Mouse (Mus musculus): ENCODE results near the gene Car11. TPM values are rescaled to one million over a fixed set of nuclear protein-coding genes. Genes with fewer than 3 reads are reported as not detected.
"Not testable (repeated sequence)": the region's sequence is repeated elsewhere in the genome, so short reads cannot be mapped to it uniquely, and the experiment has no call there.

Car11 gene
- polyA plus RNA-seq (2015; fragmentation: Nextera tagmentation; extraction: Ambion mirVana): 9.6 and 10.1 TPM in 2 replicates

DNA sequence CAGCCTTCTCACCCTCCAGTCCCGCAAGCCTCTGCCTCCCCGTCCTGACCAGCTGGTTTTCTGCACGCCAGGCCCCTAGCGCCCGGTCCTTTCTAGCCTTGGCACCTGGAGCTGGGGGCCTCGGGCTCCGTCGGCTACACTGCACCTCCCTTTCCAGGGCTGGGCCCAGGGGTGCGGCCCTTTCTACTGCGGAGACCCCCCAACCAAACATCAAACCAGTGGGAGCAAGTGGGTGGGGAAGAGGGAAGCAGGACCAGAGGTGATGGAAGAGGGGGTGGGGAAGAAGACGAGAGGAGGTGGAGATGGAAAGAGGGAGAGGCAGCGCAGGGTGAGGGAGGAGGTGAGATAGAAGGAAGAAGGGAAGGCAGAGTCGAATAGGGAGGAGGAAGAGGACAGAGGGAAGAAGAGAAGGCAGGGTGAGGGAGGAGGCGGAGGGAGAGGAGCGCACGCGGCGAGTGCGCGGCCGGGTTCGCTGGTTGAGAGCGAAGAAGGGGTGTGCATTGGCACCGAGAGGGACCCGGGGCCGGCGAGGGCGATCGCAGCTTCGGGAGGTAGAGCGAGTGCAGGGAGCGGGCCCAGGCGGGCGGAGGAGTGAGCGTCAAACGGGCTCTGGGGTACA, at the start of gene Car11:
TSS of gene Car11 (plus strand) at position 321 of the 619 bp plus-strand sequence.
- ATAC-seq (ENCODE audit: insufficient read depth, low FRiP score, low read depth): no peak
- H3K9me3 ChIP-seq: no peaks in the 10 kb centered on the region
- WGBS: 2% methylated on average over 36 of the region's 36 CpGs
- H3K27ac ChIP-seq: no peak within 1 kb of the TSS
- peak within 1 kb of the TSS; percentile 9; the same call in 1 of the 2 replicates for H3K9ac ChIP-seq
- H3K36me3 ChIP-seq: no peaks in the 10 kb centered on the region
- peaks cover 22% of the 10 kb centered on the region for H3K4me1 ChIP-seq
- peak within 1 kb of the TSS; percentile 43 for H3K4me3 ChIP-seq (replicated peaks)
- H3K27me3 ChIP-seq (replicated peaks): peaks cover 21% of the 10 kb centered on the region
- H3K4me2 ChIP-seq: peak within 1 kb of the TSS; percentile 83

GRCm38 (mm10) chr7:45650484-45650883, 49.2 kb upstream of the Car11 start:
- not testable (repeated sequence) for H3K27me3 ChIP-seq (replicated peaks); H3K9ac ChIP-seq; H3K4me1 ChIP-seq; ATAC-seq (ENCODE audit: insufficient read depth, low FRiP score, low read depth); H3K9me3 ChIP-seq; H3K27ac ChIP-seq; H3K36me3 ChIP-seq; H3K4me3 ChIP-seq (replicated peaks); H3K4me2 ChIP-seq
- 94% methylated on average over 20 of the region's 20 CpGs for WGBS

GRCm38 (mm10) chr7:45654424-45655047, 45.1 kb upstream of the Car11 start:
- Histone ChIP-seq H3K36me3 (no peaks in the 10 kb centered on the region), H3K4me3 (replicated peaks) (0 out of 2 replicates have a peak overlapping the region, but pooled peaks have one; percentile 11)

GRCm38 (mm10) chr7:45660746-45661478, 38.7 kb upstream of the Car11 start:
- Histone ChIP-seq H3K27ac (no peak overlapping the region), H3K4me2 (no peak overlapping the region), H3K4me3 (replicated peaks) (no peak overlapping the region), H3K4me1 (peaks cover 10% of the 10 kb centered on the region; the same call in 1 of the 2 replicates), H3K27me3 (replicated peaks) (no peaks in the 10 kb centered on the region), H3K9ac (no peak overlapping the region), H3K36me3 (no peaks in the 10 kb centered on the region), H3K9me3 (no peaks in the 10 kb centered on the region)
- 75% methylated on average over 11 of the region's 11 CpGs for WGBS
- no peak for ATAC-seq (ENCODE audit: insufficient read depth, low FRiP score, low read depth)

More at GRCm38 (mm10) chr7:45654424-45655047, 45.1 kb upstream of the Car11 start:
- Histone ChIP-seq H3K4me2 (peak overlapping the region; percentile 47), H3K27me3 (replicated peaks) (no peaks in the 10 kb centered on the region), H3K27ac (no peak overlapping the region), H3K9ac (no peak overlapping the region), H3K4me1 (no peaks in the 10 kb centered on the region), H3K9me3 (no peaks in the 10 kb centered on the region)
- 34% methylated on average over 17 of the region's 17 CpGs for WGBS
- peak; percentile 63 for ATAC-seq (ENCODE audit: insufficient read depth, low FRiP score, low read depth)

DNA sequence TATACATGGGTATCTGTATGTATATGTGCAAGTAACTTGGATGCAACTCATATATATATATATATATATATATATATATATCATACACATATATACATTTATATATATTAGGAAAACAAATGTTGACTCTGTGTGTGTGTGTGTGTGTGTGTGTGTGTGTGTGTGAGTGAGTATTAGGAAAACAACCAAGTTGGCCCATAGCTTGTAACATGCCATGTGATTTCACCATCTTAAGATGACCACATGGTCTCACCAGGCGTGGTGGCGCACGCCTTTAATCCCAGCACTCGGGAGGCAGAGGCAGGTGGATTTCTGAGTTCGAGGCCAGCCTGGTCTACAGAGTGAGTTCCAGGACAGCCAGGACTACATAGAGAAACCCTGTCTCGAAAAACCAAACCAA, 37.9 kb upstream of the Car11 start:
- H3K4me2 ChIP-seq; H3K27ac ChIP-seq; H3K4me3 ChIP-seq (replicated peaks); H3K36me3 ChIP-seq; H3K27me3 ChIP-seq (replicated peaks); H3K9ac ChIP-seq; ATAC-seq (ENCODE audit: insufficient read depth, low FRiP score, low read depth); H3K4me1 ChIP-seq; H3K9me3 ChIP-seq: not testable (repeated sequence)
- 91% methylated on average over 6 of the region's 6 CpGs for WGBS

DNA sequence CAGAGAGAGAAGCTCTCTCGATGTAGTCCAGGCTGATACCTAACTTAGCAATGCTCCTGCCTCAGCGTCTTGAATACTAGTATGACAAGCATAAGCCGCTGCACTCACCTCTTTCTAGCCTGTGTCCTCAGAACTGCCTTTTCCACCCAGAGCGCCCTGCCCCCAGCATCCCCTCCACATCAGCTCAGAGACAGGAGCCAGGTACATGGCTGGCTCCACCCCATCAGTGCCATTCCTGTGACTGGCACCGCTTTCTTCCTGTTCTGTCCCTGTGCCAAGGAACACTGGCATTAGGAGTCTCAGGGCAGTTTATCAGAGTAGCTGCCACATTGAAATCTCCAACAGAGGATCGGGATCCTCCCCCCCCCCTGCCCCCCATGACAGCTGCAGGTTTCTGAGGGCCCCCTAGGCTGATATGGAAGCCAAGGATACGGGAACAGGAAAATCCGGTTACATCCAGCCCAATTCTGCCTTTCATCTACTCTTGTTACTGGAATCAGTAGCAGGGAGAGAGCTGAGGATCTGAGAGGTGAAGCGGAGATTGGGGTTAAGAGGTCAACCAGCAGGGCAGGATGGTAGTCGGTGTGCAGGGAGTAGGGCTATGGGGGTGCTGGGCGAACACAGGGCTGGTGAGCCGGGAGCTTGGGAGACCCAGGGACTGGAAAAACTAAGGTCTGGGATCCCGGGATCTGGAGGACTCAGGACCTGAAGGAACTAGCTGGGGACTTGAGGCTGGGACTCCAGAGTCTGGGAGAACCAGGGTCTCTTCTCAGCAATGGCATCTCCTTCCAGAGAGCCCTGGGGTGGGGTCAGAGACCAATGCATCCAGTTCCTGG, 34.1 kb upstream of the Car11 start:
- Histone ChIP-seq H3K27me3 (replicated peaks) (no peaks in the 10 kb centered on the region), H3K36me3 (no peaks in the 10 kb centered on the region), H3K4me3 (replicated peaks) (peak overlapping the region; percentile 2; the same call in 1 of the 2 replicates), H3K9me3 (no peaks in the 10 kb centered on the region), H3K9ac (no peak overlapping the region), H3K4me2 (peak overlapping the region; percentile 23; the same call in 1 of the 2 replicates), H3K27ac (peak overlapping the region; percentile 48), H3K4me1 (peaks cover 12% of the 10 kb centered on the region; the same call in 1 of the 2 replicates)
- ATAC-seq (ENCODE audit: insufficient read depth, low FRiP score, low read depth): peak; percentile 36; the same call in 1 of the 2 replicates
- WGBS: 49% methylated on average over 13 of the region's 13 CpGs

GRCm38 (mm10) chr7:45666161-45666560, 33.5 kb upstream of the Car11 start, which contains the start of gene Fut2:
Fut2 (minus strand) TSS chr7:45666394.
- H3K9me3 ChIP-seq: no peaks in the 10 kb centered on the region
- no peak within 1 kb of the TSS for H3K9ac ChIP-seq
- H3K27ac ChIP-seq: peak within 1 kb of the TSS; percentile 48
- H3K4me2 ChIP-seq: peak within 1 kb of the TSS; percentile 23; the same call in 1 of the 2 replicates
- no peak for ATAC-seq (ENCODE audit: insufficient read depth, low FRiP score, low read depth)
- peaks cover 12% of the 10 kb centered on the region; the same call in 1 of the 2 replicates for H3K4me1 ChIP-seq
- no peaks in the 10 kb centered on the region for H3K36me3 ChIP-seq
- 64% methylated on average over 7 of the region's 7 CpGs for WGBS
- H3K4me3 ChIP-seq (replicated peaks): peak within 1 kb of the TSS; percentile 2; the same call in 1 of the 2 replicates
- no peaks in the 10 kb centered on the region for H3K27me3 ChIP-seq (replicated peaks)

DNA sequence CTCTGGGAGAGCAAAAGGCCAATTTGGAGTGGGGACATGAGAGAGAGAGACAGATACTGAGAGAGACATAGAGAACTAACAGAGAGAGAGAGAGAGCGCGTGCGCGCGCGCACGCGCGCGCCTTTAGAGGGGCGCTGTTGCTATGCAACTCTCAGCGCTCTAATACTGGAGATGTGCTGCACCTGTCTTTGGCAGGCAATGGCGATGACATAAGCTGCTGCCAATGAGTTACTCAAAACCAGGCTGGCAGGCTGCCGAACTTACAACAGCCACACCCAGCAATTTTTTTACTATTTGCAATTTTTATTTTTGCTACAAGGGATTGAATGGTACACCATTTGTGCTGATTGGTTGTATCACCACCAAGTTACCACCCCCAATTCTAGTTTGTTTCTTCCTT, 31.9 kb upstream of the Car11 start:
- ATAC-seq (ENCODE audit: insufficient read depth, low FRiP score, low read depth): no peak
- H3K4me1 ChIP-seq: peaks cover 12% of the 10 kb centered on the region; the same call in 1 of the 2 replicates
- H3K27me3 ChIP-seq (replicated peaks): no peaks in the 10 kb centered on the region
- H3K27ac ChIP-seq: no peak overlapping the region
- WGBS: 69% methylated on average over 14 of the region's 14 CpGs
- no peaks in the 10 kb centered on the region for H3K9me3 ChIP-seq
- no peaks in the 10 kb centered on the region for H3K36me3 ChIP-seq
- H3K4me2 ChIP-seq: no peak overlapping the region
- H3K9ac ChIP-seq: no peak overlapping the region
- no peak overlapping the region for H3K4me3 ChIP-seq (replicated peaks)

DNA sequence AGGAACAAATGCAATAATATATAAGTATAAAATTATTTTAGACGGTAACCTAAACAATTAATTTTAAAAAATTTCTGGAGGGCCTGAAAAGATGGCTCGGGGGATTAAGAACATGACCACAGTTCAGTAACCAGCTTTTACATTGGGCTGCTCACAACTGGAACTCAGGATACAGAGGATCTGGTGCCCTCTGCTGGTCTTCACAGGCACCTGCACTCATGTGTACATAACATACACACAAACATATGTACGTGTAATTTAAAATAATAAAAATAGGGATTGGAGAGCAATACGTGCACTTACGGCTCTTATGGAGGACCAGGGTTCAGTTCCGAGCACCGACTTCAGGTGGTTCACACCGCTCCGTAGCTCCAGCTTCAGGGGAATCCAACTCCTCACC, 30.7 kb upstream of the Car11 start:
- no peaks in the 10 kb centered on the region for H3K27me3 ChIP-seq (replicated peaks)
- 93% methylated on average over 9 of the region's 9 CpGs for WGBS
- no peak for ATAC-seq (ENCODE audit: insufficient read depth, low FRiP score, low read depth)
- no peaks in the 10 kb centered on the region for H3K9me3 ChIP-seq
- no peak overlapping the region for H3K9ac ChIP-seq
- no peaks in the 10 kb centered on the region for H3K36me3 ChIP-seq
- no peak overlapping the region for H3K4me3 ChIP-seq (replicated peaks)
- peaks cover 12% of the 10 kb centered on the region; the same call in 1 of the 2 replicates for H3K4me1 ChIP-seq
- H3K27ac ChIP-seq: no peak overlapping the region
- no peak overlapping the region for H3K4me2 ChIP-seq

GRCm38 (mm10) chr7:45677627-45678295, 21.9 kb upstream of the Car11 start:
- Histone ChIP-seq H3K9ac (no peak overlapping the region), H3K9me3 (no peaks in the 10 kb centered on the region), H3K4me3 (replicated peaks) (no peak overlapping the region), H3K4me2 (no peak overlapping the region), H3K4me1 (peaks cover 15% of the 10 kb centered on the region), H3K36me3 (no peaks in the 10 kb centered on the region), H3K27me3 (replicated peaks) (no peaks in the 10 kb centered on the region), H3K27ac (peak overlapping the region; percentile 62)
- WGBS: 61% methylated on average over 7 of the region's 7 CpGs
- ATAC-seq (ENCODE audit: insufficient read depth, low FRiP score, low read depth): peak; percentile 25

DNA sequence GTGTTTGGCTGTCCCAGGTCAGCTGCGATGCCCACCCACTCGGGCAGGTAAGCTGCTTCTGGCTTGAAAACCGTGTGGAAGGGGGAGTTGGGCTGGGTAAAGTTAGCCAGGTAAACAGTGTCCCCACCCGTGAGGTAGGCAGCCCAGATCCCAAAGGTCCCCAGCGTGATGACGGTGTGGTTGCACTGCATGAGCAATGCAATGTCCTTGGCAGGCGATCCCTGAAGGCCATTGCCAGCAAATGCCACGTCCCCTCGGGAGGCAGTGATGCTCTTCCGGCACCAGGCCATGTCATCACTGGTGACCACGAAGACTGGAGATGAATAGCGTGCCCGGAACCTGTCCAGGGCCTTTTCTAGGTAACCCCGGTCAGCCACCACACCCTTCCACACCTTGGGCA, 21.1 kb upstream of the Car11 start:
- ATAC-seq (ENCODE audit: insufficient read depth, low FRiP score, low read depth): no peak
- no peaks in the 10 kb centered on the region for H3K36me3 ChIP-seq
- H3K27me3 ChIP-seq (replicated peaks): no peaks in the 10 kb centered on the region
- H3K4me2 ChIP-seq: no peak overlapping the region
- peaks cover 15% of the 10 kb centered on the region for H3K4me1 ChIP-seq
- H3K9ac ChIP-seq: no peak overlapping the region
- WGBS: 87% methylated on average over 14 of the region's 14 CpGs
- H3K9me3 ChIP-seq: no peaks in the 10 kb centered on the region
- H3K4me3 ChIP-seq (replicated peaks): no peak overlapping the region
- H3K27ac ChIP-seq: peak overlapping the region; percentile 62; the same call in 1 of the 2 replicates
